8 mouse cellular contexts compared by ENCODE assay signal in genomic region chr16:31199926-31200789, GRCm38 (mm10). TPM values are rescaled to one million over a fixed set of nuclear protein-coding genes. Genes with fewer than 3 reads are reported as not detected.
DNase-seq lines count a peak whose midpoint lies in the region; ATAC-seq and TF ChIP-seq lines count a peak whose summit lies in the region.

No protein-coding gene starts in this region.

- intact Hi-C loops in left cerebral cortex, adult 2 months (cut with DNase I) = loop anchor here (2.0 to 5.0 kb wide), 4 partner anchors 33 to 147 kb away; no protein-coding TSS in a partner anchor

- peak; percentile 24; the same call in 1 of the 2 replicates for ATAC-seq in hindbrain, embryonic 15.5 days (ENCODE audit: low FRiP score, low read depth)

- no peaks in the 10 kb centered on the region for H3K27me3 ChIP-seq in hindbrain, embryonic 15.5 days

- H3K36me3 ChIP-seq in hindbrain, embryonic 15.5 days = no peaks in the 10 kb centered on the region
- no peaks in the 10 kb centered on the region for H3K36me3 ChIP-seq in macrophage (ENCODE audit: inconsistent target)

- H3K4me1 ChIP-seq in hindbrain, embryonic 15.5 days (replicated peaks) = peaks cover 24% of the 10 kb centered on the region

- H3K79me2 ChIP-seq in macrophage (ENCODE audit: inconsistent target) = peaks cover 55% of the 10 kb centered on the region

- peak overlapping the region; percentile 93 for H3K9ac ChIP-seq in hindbrain, embryonic 15.5 days

- no peaks in the 10 kb centered on the region for H3K9me3 ChIP-seq in hindbrain, embryonic 15.5 days

- H3K4me3 ChIP-seq in hindbrain, embryonic 15.5 days = peak overlapping the region; percentile 88
- peak overlapping the region; percentile 72 for H3K4me3 ChIP-seq in left cerebral cortex, adult 2 months
- H3K4me3 ChIP-seq in macrophage (ENCODE audit: inconsistent target) = peak overlapping the region; percentile 67

- H3K4me2 ChIP-seq in hindbrain, embryonic 15.5 days = peak overlapping the region; percentile 66

- DNase-seq in NIH3T3 (ENCODE audit: low read depth) = peak; percentile 79
- peak; percentile 69 to 79 for DNase-seq in cerebellum, postnatal 14 days
- DNase-seq in frontal cortex, postnatal 36 days (ENCODE audit: low spot score in 2 of 2) = peak; percentile 70 to 74
- DNase-seq in left cerebral cortex, adult 2 months (ENCODE audit: extremely low spot score in 1 of 2, low spot score in 2 of 2) = peak; percentile 64 to 65
- peak; percentile 80 for DNase-seq in right cerebral cortex, adult 18-20 months
- DNase-seq in urinary bladder, adult 2 months (ENCODE audit: low spot score) = peak; percentile 64

- under 1% methylated on average over 55 of the region's 56 CpGs for WGBS in hindbrain, embryonic 15.5 days
- under 1% methylated on average over 55 of the region's 56 CpGs for WGBS in macrophage (ENCODE audit: missing documents)

- TF ChIP-seq CTCF in left cerebral cortex, adult 2 months (IDR thresholded peaks at IDR 0.05) = peak; percentile 37

- H3K27ac ChIP-seq in hindbrain, embryonic 15.5 days (replicated peaks) = peak overlapping the region; percentile 93
- H3K27ac ChIP-seq in left cerebral cortex, adult 2 months = peak overlapping the region; percentile 99
- H3K27ac ChIP-seq in macrophage = peak overlapping the region; percentile 93

RNA-seq across cellular contexts. Expression of gene Acap2, which starts 0.9 kb away (rescaled TPM):
- polyA plus RNA-seq in hindbrain, embryonic 15.5 days (2015; fragmentation: Nextera tagmentation; extraction: Ambion mirVana) = 11.5 and 13.4 TPM in 2 replicates
- 100 to 1,000 TPM; 111 to 112 TPM for total RNA-seq in left cerebral cortex, adult 2 months (2021)
- 100 to 1,000 TPM in 25 of 26 experiments, 10 to 100 TPM in 1; 84.8 to 216 (median 156) TPM for total RNA-seq in macrophage (2018; cell fraction: chromatin; rRNA removed)
- 10 to 100 TPM; 55.5 to 89.9 (median 80.4) TPM for total RNA-seq in macrophage (2018; cell fraction: cytosol; rRNA removed)
- 100 to 1,000 TPM in 13 of 26 experiments, 10 to 100 TPM in 13; 65.7 to 154 (median 101) TPM for total RNA-seq in macrophage (2018; cell fraction: nucleus; rRNA removed)
- 39.6 to 55.7 TPM (median 44.7 TPM) in 3 replicates for polyA plus RNA-seq in macrophage (2018)
- polyA plus RNA-seq in urinary bladder, adult 2 months (2012; rRNA removed) = 40.7 and 42.0 TPM in 2 replicates

Comparison
In these comparisons a context has a peak if more than half of its experiments do, and no peak if none do; other contexts are left out.
1. Peak in every context shown above with its lines: DNase-seq, ATAC-seq, H3K4me3 ChIP-seq and H3K27ac ChIP-seq.